Mouse (Mus musculus) frontal cortex, adult (tissue): ENCODE results near the gene Pald1.

Experiments
- ATAC-seq: cut with Nextera tagmentation; 2 replicates; pipeline ENCODE4 v1.9.2; 2017; ENCODE audit warnings: mild to moderate bottlenecking, moderate library complexity, mixed read lengths; ENCODE audit not compliant: low TSS enrichment

Gene Pald1

GRCm38 (mm10) chr10:61281115-61281514 lies 102.2 kb downstream of the Pald1 start:
- ATAC-seq: no peak

DNA sequence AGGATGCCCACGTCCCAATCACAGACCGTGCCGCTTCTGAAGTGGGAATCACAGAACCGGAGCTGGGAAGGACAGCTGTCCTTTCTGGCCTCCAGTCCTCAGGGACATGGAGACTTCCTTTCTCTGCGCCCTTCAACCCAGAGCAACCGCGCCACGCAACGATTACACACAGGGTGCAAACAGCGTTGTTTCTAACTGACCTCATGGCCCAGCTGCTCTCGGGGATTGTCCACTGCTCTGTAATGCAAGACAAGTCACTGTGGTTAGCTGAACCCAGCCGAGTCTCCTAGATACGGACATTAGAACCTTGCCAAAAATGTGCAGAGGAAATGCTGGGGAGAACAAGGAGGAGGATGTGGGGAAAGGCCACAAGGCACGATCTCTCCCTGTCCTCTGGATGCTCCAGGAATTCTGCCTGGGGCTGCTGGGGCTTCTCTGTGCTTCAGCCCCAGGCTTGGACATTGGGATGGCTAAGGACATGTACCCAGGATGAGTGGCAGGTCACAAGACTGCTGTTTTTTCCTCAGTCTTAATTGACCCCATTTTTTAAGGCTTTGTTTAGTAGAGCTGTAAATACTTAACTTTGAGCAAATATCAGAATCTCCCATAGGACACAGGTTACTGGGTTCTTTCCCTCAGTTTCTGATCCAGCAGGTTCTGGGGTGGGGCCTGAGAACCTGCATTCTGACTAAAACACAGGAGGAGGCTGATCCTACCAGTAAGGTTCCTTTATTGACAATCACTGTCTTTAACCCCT lies 105.2 kb downstream of the Pald1 start:
- ATAC-seq: no peak

- no peak for ATAC-seq
Observed at GRCm38 (mm10) chr10:61277051-61277450, 106.3 kb downstream of the Pald1 start.

GRCm38 (mm10) chr10:61275669-61276110 lies 107.6 kb downstream of the Pald1 start:
- peak; percentile 77 for ATAC-seq

GRCm38 (mm10) chr10:61274532-61274931 lies 108.8 kb downstream of the Pald1 start:
- no peak for ATAC-seq

DNA sequence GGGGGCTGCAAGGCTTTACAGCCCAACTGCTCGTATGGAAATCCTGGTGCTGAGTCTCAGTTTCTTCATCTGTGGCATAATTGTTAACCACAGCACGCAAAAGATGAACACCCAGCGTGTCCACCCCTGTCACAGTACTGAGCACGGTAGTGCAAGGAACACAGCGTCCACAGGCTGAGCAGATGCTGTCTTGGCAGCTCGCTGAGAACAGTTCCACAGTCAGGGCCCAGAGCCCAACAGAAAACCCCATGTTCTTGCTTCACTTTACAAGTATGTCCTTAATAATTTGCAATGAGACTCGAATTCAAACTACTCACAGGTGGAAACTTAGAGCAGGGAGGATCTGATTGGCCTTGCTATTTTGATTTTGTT lies 109.5 kb downstream of the Pald1 start:
- 0 out of 2 replicates have a peak, but pooled peaks have one; percentile 56 for ATAC-seq

DNA sequence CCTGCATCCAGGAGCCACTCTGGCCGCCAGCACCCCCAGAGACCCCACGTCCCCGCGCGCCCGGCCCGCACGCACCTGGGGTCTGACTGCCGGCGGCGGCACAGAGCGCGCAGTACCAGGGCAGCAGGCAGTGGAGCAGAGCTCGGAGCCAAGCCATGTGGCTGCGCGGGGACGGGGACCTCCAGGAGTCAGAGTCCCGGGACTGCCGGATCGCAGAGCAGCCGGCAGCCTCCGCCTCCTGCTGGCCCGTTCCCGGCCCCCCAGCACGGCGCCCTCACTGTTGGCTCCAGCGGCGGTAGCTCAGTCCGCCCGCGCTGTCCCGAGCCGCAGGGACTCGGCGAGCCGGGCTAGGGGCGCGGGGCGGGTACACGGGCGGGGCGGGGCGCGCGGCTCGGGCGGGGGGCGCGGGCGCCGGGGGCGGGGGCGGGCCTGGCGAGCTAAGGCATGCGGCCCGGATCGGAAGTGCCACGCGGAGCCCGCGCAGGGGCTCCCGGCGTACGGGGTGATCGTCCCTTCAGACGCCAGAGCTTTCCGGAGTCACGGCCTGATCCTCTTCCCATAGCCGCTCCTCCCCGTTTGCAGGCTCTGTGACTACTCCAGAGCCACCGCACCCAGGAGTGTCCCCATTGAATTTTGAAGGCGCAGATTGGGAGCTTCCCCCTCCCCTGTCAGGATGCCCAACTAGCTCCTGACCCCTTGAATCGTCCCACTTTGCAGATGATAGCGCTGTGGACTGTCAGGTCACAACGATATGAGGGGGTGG lies 110.1 kb downstream of the Pald1 start, which contains the start of gene Adamts14:
Gene Adamts14, minus strand, starts transcription at position 358 of the 763 bp plus-strand sequence.
- ATAC-seq: 0 out of 2 replicates have a peak, but pooled peaks have one; percentile 42

GRCm38 (mm10) chr10:61272631-61273030 lies 110.7 kb downstream of the Pald1 start:
- no peak for ATAC-seq

- no peak for ATAC-seq
Observed at GRCm38 (mm10) chr10:61272089-61272626, 111.2 kb downstream of the Pald1 start.
